Mouse (Mus musculus) liver, embryonic 16.5 days (tissue): Measurements from ENCODE around the gene Grn. TPM values are rescaled to one million over a fixed set of nuclear protein-coding genes. Genes with fewer than 3 reads are reported as not detected.
"Not testable (repeated sequence)": the region's sequence is repeated elsewhere in the genome, so short reads cannot be mapped to it uniquely, and the experiment has no call there.

ENCODE experiments used
- ATAC-seq: fragments of 200-750 bp; cut with Nextera tagmentation; 2 replicates; pipeline ENCODE4 v1.8.0; 2017; ENCODE audit warnings: low read depth, mild to moderate bottlenecking, moderate number of reproducible peaks, moderate library complexity
- H3K27ac ChIP-seq: fragments of 300-500 bp; sonication (generic); 2 replicates; pipeline ENCODE4 v1.5.1; 2014; ENCODE audit warnings: mild to moderate bottlenecking, low read length
- H3K27me3 ChIP-seq: fragments of 300-500 bp; sonication (generic); 2 replicates; pipeline ENCODE4 v1.6.1; 2014; ENCODE audit warnings: low read depth, low read length, mixed read lengths; ENCODE audit not compliant: control insufficient read depth, insufficient read depth
- H3K36me3 ChIP-seq: fragments of 300-500 bp; sonication (generic); 2 replicates; pipeline ENCODE4 v1.6.1; 2014; ENCODE audit warnings: mild to moderate bottlenecking; ENCODE audit not compliant: control insufficient read depth, insufficient read depth
- H3K4me1 ChIP-seq: fragments of 300-500 bp; sonication (generic); 2 replicates; pipeline ENCODE4 v1.6.1; 2014; ENCODE audit warnings: low read depth, low read length, mixed read lengths; ENCODE audit not compliant: control insufficient read depth
- H3K4me2 ChIP-seq: fragments of 300-500 bp; sonication (generic); 2 replicates; pipeline ENCODE4 v1.6.1; 2014; ENCODE audit warnings: low read depth, low read length, mixed read lengths
- H3K4me3 ChIP-seq: fragments of 300-500 bp; sonication (generic); 2 replicates; pipeline ENCODE4 v1.5.1; 2014; ENCODE audit warnings: low read depth, mild to moderate bottlenecking, low read length
- H3K9ac ChIP-seq: fragments of 300-500 bp; sonication (generic); 2 replicates; pipeline ENCODE4 v1.6.1; 2014; ENCODE audit warnings: low read depth, low read length
- H3K9me3 ChIP-seq: fragments of 300-500 bp; sonication (generic); replicated peaks from 2 replicates; pipeline ENCODE4 v1.6.1; 2016; ENCODE audit warnings: low read length; ENCODE audit not compliant: control insufficient read depth
- WGBS: fragments of 180-500 bp; shearing (Covaris S2); extraction: QIAGEN DNeasy Blood & Tissue Kit; methylation state at CpG from one replicate; pipeline ENCODE4 v1.1.7; 2014; ENCODE audit not compliant: insufficient replicate concordance; 5-methylcytosine and 5-hydroxymethylcytosine counted together
- polyA plus RNA-seq: library from polyadenylated mRNA; unstranded; fragments of >200 nt; fragmentation: Nextera tagmentation; extraction: Ambion mirVana; gene quantifications from 2 replicates; pipeline ENCODE4 v1.2.1, GENCODE M21; 2015

The Grn gene
- polyA plus RNA-seq = 103 and 118 TPM in 2 replicates

GRCm38 (mm10) chr11:102430121-102431017, at the start of gene Grn:
Grn (plus strand) TSS chr11:102430315.
- H3K4me3 ChIP-seq = peak within 1 kb of the TSS; percentile 68
- under 1% methylated on average over 29 of the region's 29 CpGs for WGBS

GRCm38 (mm10) chr11:102381341-102382100, 48.6 kb upstream of the Grn start:
- H3K4me1 ChIP-seq = peaks cover 48% of the 10 kb centered on the region
- peak overlapping the region; percentile 64 for H3K27ac ChIP-seq
- WGBS = 39% methylated on average over 4 of the region's 4 CpGs

More at GRCm38 (mm10) chr11:102430121-102431017, at the start of gene Grn:
- peak; percentile 91 for ATAC-seq
- H3K4me2 ChIP-seq = peak within 1 kb of the TSS; percentile 96
- H3K27me3 ChIP-seq = 0 out of 2 replicates have a peak, but pooled peaks cover 3% of the 10 kb centered on the region
- peak within 1 kb of the TSS; percentile 69 for H3K9ac ChIP-seq
- H3K36me3 ChIP-seq = no peaks in the 10 kb centered on the region
- no peaks in the 10 kb centered on the region for H3K9me3 ChIP-seq
- H3K27ac ChIP-seq = peak within 1 kb of the TSS; percentile 68
- peaks cover 21% of the 10 kb centered on the region for H3K4me1 ChIP-seq

GRCm38 (mm10) chr11:102382794-102383193, 47.3 kb upstream of the Grn start:
- no peak overlapping the region for H3K4me3 ChIP-seq
- H3K9ac ChIP-seq = no peak overlapping the region
- no peak overlapping the region; the same call in 1 of the 2 replicates for H3K27ac ChIP-seq
- no peaks in the 10 kb centered on the region; the same call in 1 of the 2 replicates for H3K9me3 ChIP-seq
- H3K36me3 ChIP-seq = no peaks in the 10 kb centered on the region
- H3K4me2 ChIP-seq = no peak overlapping the region; the same call in 1 of the 2 replicates
- ATAC-seq = no peak
- WGBS = 55% methylated on average over 3 of the region's 3 CpGs
- peaks cover 37% of the 10 kb centered on the region for H3K4me1 ChIP-seq
- H3K27me3 ChIP-seq = peaks cover 18% of the 10 kb centered on the region

More at GRCm38 (mm10) chr11:102381341-102382100, 48.6 kb upstream of the Grn start:
- Histone ChIP-seq H3K9me3 (no peaks in the 10 kb centered on the region; the same call in 1 of the 2 replicates), H3K4me3 (no peak overlapping the region), H3K9ac (peak overlapping the region; percentile 8; the same call in 1 of the 2 replicates), H3K4me2 (0 out of 2 replicates have a peak overlapping the region, but pooled peaks have one; percentile 6), H3K27me3 (peaks cover 15% of the 10 kb centered on the region), H3K36me3 (no peaks in the 10 kb centered on the region)
- peak; percentile 57 for ATAC-seq

- WGBS = 43% methylated on average over 1 of the region's 1 CpGs
- Histone ChIP-seq H3K4me1 (peaks cover 34% of the 10 kb centered on the region), H3K9me3 (no peaks in the 10 kb centered on the region; the same call in 1 of the 2 replicates), H3K27ac (peak overlapping the region; percentile 6; the same call in 1 of the 2 replicates), H3K4me3 (no peak overlapping the region), H3K27me3 (peaks cover 18% of the 10 kb centered on the region), H3K9ac (peak overlapping the region; percentile 25; the same call in 1 of the 2 replicates), H3K4me2 (no peak overlapping the region; the same call in 1 of the 2 replicates), H3K36me3 (no peaks in the 10 kb centered on the region)
- ATAC-seq = peak; percentile 50
Measured at GRCm38 (mm10) chr11:102383365-102384136, 46.6 kb upstream of the Grn start.

- Histone ChIP-seq H3K9ac (no peak overlapping the region), H3K9me3 (no peaks in the 10 kb centered on the region), H3K4me1 (peaks cover 34% of the 10 kb centered on the region), H3K27ac (no peak overlapping the region), H3K36me3 (no peaks in the 10 kb centered on the region), H3K4me3 (no peak overlapping the region), H3K4me2 (no peak overlapping the region), H3K27me3 (peaks cover 18% of the 10 kb centered on the region)
- ATAC-seq = no peak
- 51% methylated on average over 2 of the region's 2 CpGs for WGBS
Measured at GRCm38 (mm10) chr11:102384418-102384817, 45.7 kb upstream of the Grn start.

- Histone ChIP-seq H3K4me1 (peaks cover 34% of the 10 kb centered on the region), H3K36me3 (no peaks in the 10 kb centered on the region), H3K4me2 (no peak overlapping the region), H3K4me3 (no peak overlapping the region), H3K27me3 (peaks cover 18% of the 10 kb centered on the region), H3K9ac (no peak overlapping the region), H3K9me3 (no peaks in the 10 kb centered on the region), H3K27ac (no peak overlapping the region)
- ATAC-seq = no peak
- WGBS = 37% methylated on average over 4 of the region's 4 CpGs
Measured at GRCm38 (mm10) chr11:102385075-102385474, 45.0 kb upstream of the Grn start.

- peaks cover 24% of the 10 kb centered on the region for H3K4me1 ChIP-seq
- no peak for ATAC-seq
- no peak overlapping the region for H3K4me3 ChIP-seq
- H3K27me3 ChIP-seq = peaks cover 23% of the 10 kb centered on the region
- H3K9me3 ChIP-seq = no peaks in the 10 kb centered on the region
- H3K9ac ChIP-seq = no peak overlapping the region
- no peaks in the 10 kb centered on the region for H3K36me3 ChIP-seq
- H3K4me2 ChIP-seq = no peak overlapping the region
- no peak overlapping the region for H3K27ac ChIP-seq
- 21% methylated on average over 5 of the region's 5 CpGs for WGBS
Measured at GRCm38 (mm10) chr11:102386121-102386520, 44.0 kb upstream of the Grn start.

- H3K4me1 ChIP-seq = peaks cover 12% of the 10 kb centered on the region
- 68% methylated on average over 4 of the region's 5 CpGs for WGBS
- not testable (repeated sequence) for H3K9ac ChIP-seq, H3K36me3 ChIP-seq, H3K27ac ChIP-seq, H3K4me3 ChIP-seq, ATAC-seq, H3K9me3 ChIP-seq, H3K4me2 ChIP-seq
- peaks cover 48% of the 10 kb centered on the region for H3K27me3 ChIP-seq
Measured at GRCm38 (mm10) chr11:102389436-102389835, 40.7 kb upstream of the Grn start.
